Mouse (Mus musculus) myocyte (in vitro differentiated cells): ENCODE measurements around the gene Dgat2.

Source experiments
- E2F4 ChIP-seq: IDR thresholded peaks from one replicate; pipeline ENCODE4 v1.6.1; 2011; ENCODE audit warnings: mild to moderate bottlenecking, control low read depth, moderate library complexity; ENCODE audit not compliant: insufficient read depth
- MAX ChIP-seq: IDR thresholded peaks from one replicate; pipeline ENCODE4 v1.6.1; 2011; ENCODE audit warnings: low read depth, mild to moderate bottlenecking, control low read depth
- MYOD1 ChIP-seq, 3 experiments: IDR thresholded peaks; one replicate each; pipeline ENCODE4 v1.6.1; 2011; ENCODE audit warnings: control low read depth in 2 of 3, low read depth in 2 of 3, mild to moderate bottlenecking in 2 of 3, moderate library complexity in 1 of 3; ENCODE audit not compliant: insufficient read length in 2 of 3, control insufficient read depth in 1 of 3
- POLR2A ChIP-seq: IDR thresholded peaks from one replicate; pipeline ENCODE4 v1.6.1; 2011; ENCODE audit warnings: low read depth, mild to moderate bottlenecking, control low read depth, moderate library complexity; ENCODE audit not compliant: insufficient read length

GRCm38 (mm10) chr7:99166159-99166558 lies 16.4 kb downstream of the Dgat2 start:
- TF ChIP-seq MYOD1 (IDR thresholded peaks at IDR 0.05; ENCODE audit: control insufficient read depth in 1 of 3, insufficient read length in 2 of 3, low read depth in 2 of 3) (no peak), POLR2A (no peak), MAX (no peak), E2F4 (no peak)
